In genomic region chr12:71339142-71339848, GRCm38 (mm10) we compare ENCODE assay signal across 22 mouse cellular contexts. TPM values are rescaled to one million over a fixed set of nuclear protein-coding genes. Genes with fewer than 3 reads are reported as not detected.
A peak's percentile ranks its signal among the peaks of the same experiment; 100 is the strongest.
DNase-seq lines count a peak whose midpoint lies in the region; ATAC-seq and TF ChIP-seq lines count a peak whose summit lies in the region.
"Had no signal": no experiment of that assay in that cellular context is flagged by ENCODE, and none has a peak within 500 bp of the region (broad histone marks: within the 10 kb centered on the region; RNA-seq: fewer than 3 reads in every experiment).

No protein-coding gene starts in this region.

- no peak overlapping the region for H3K4me2 ChIP-seq in hindbrain, embryonic 12.5 days (replicated peaks)
- H3K4me2 ChIP-seq in hindbrain, postnatal 0 days (ENCODE audit: low read depth, low read length), result no peak overlapping the region
- H3K4me2 ChIP-seq in neural tube, embryonic 12.5 days (replicated peaks), result 0 out of 2 replicates have a peak overlapping the region, but pooled peaks have one; percentile 12
- H3K4me2 ChIP-seq in neural tube, embryonic 15.5 days, result no peak overlapping the region
- H3K4me2 ChIP-seq: kidney, embryonic 15.5 days; limb, embryonic 13.5 days; lung, embryonic 15.5 days; stomach, embryonic 15.5 days had no signal

- H3K36me3 ChIP-seq in hindbrain, embryonic 12.5 days, result no peaks in the 10 kb centered on the region
- H3K36me3 ChIP-seq in hindbrain, postnatal 0 days (ENCODE audit: insufficient read depth, low read length), result no peaks in the 10 kb centered on the region
- no peaks in the 10 kb centered on the region for H3K36me3 ChIP-seq in neural tube, embryonic 12.5 days
- H3K36me3 ChIP-seq in neural tube, embryonic 15.5 days, result no peaks in the 10 kb centered on the region
- H3K36me3 ChIP-seq: kidney, embryonic 15.5 days; limb, embryonic 13.5 days; lung, embryonic 15.5 days; stomach, embryonic 15.5 days had no signal

- no peaks in the 10 kb centered on the region for H3K27me3 ChIP-seq in hindbrain, embryonic 12.5 days
- H3K27me3 ChIP-seq in hindbrain, postnatal 0 days (ENCODE audit: insufficient read depth, low read length), result no peaks in the 10 kb centered on the region
- no peaks in the 10 kb centered on the region for H3K27me3 ChIP-seq in neural tube, embryonic 12.5 days (replicated peaks)
- H3K27me3 ChIP-seq in neural tube, embryonic 15.5 days (replicated peaks), result no peaks in the 10 kb centered on the region
- H3K27me3 ChIP-seq: kidney, embryonic 15.5 days; lung, embryonic 15.5 days; stomach, embryonic 15.5 days had no signal

- peak overlapping the region; percentile 60 for H3K27ac ChIP-seq in hindbrain, embryonic 12.5 days
- H3K27ac ChIP-seq in hindbrain, postnatal 0 days, result no peak overlapping the region
- H3K27ac ChIP-seq in neural tube, embryonic 12.5 days, result no peak overlapping the region
- no peak overlapping the region for H3K27ac ChIP-seq in neural tube, embryonic 15.5 days (replicated peaks)
- H3K27ac ChIP-seq: gastrocnemius, adult 2 months; kidney, embryonic 15.5 days; limb, embryonic 13.5 days; liver, embryonic 14.5 days; lung, embryonic 15.5 days; stomach, embryonic 15.5 days had no signal

- no peak overlapping the region for H3K4me3 ChIP-seq in hindbrain, embryonic 12.5 days
- no peak overlapping the region for H3K4me3 ChIP-seq in hindbrain, postnatal 0 days (ENCODE audit: low read length)
- H3K4me3 ChIP-seq in neural tube, embryonic 12.5 days, result no peak overlapping the region
- no peak overlapping the region for H3K4me3 ChIP-seq in neural tube, embryonic 15.5 days (replicated peaks)
- H3K4me3 ChIP-seq: gastrocnemius, adult 2 months; kidney, embryonic 15.5 days; limb, embryonic 13.5 days; lung, embryonic 15.5 days; stomach, embryonic 15.5 days had no signal

- intact Hi-C loops in heart, postnatal 14 days (cut with DNase I), result no loop called here

- H3K9me3 ChIP-seq in hindbrain, embryonic 12.5 days (replicated peaks), result no peaks in the 10 kb centered on the region
- H3K9me3 ChIP-seq in hindbrain, postnatal 0 days (ENCODE audit: low read length), result no peaks in the 10 kb centered on the region
- no peaks in the 10 kb centered on the region for H3K9me3 ChIP-seq in neural tube, embryonic 12.5 days
- no peaks in the 10 kb centered on the region for H3K9me3 ChIP-seq in neural tube, embryonic 15.5 days (replicated peaks)
- H3K9me3 ChIP-seq: kidney, embryonic 15.5 days; limb, embryonic 13.5 days; lung, embryonic 15.5 days; stomach, embryonic 15.5 days had no signal

- no peak overlapping the region for H3K9ac ChIP-seq in hindbrain, embryonic 12.5 days
- H3K9ac ChIP-seq in hindbrain, postnatal 0 days (replicated peaks; ENCODE audit: low read length), result no peak overlapping the region
- H3K9ac ChIP-seq in neural tube, embryonic 12.5 days, result no peak overlapping the region
- no peak overlapping the region for H3K9ac ChIP-seq in neural tube, embryonic 15.5 days (replicated peaks)
- H3K9ac ChIP-seq: kidney, embryonic 15.5 days; limb, embryonic 13.5 days; liver, embryonic 14.5 days; lung, embryonic 15.5 days; stomach, embryonic 15.5 days had no signal

- 58% methylated on average over 16 of the region's 16 CpGs for WGBS in hindbrain, embryonic 12.5 days
- 50% methylated on average over 16 of the region's 16 CpGs for WGBS in hindbrain, postnatal 0 days
- 54% methylated on average over 16 of the region's 16 CpGs for WGBS in neural tube, embryonic 12.5 days
- 44% methylated on average over 16 of the region's 16 CpGs for WGBS in neural tube, embryonic 15.5 days

- DNase-seq in heart, adult 11 months, result peak; percentile 87
- DNase-seq in heart, postnatal 14 days, result no peak
- no peak for DNase-seq in hindbrain, postnatal 0 days (ENCODE audit: low spot score)
- no peak for DNase-seq in cerebellum, adult 9-10 months
- DNase-seq: adrenal gland, postnatal 25 days; cerebellum, adult 8-10 months; gastrocnemius, adult 2 months; kidney, adult 11 months; kidney, postnatal 36 days; lung, postnatal 4 days; thymus, adult 18-20 months; thymus, postnatal 36 days had no signal

- TF ChIP-seq CTCF in hindbrain, postnatal 0 days (IDR thresholded peaks at IDR 0.05; ENCODE audit: low read depth), result no peak

- H3K4me1 ChIP-seq in hindbrain, embryonic 12.5 days, result peaks cover 29% of the 10 kb centered on the region
- H3K4me1 ChIP-seq in hindbrain, postnatal 0 days (ENCODE audit: insufficient read depth, low read length), result 0 out of 2 replicates have a peak, but pooled peaks cover 6% of the 10 kb centered on the region
- peaks cover 19% of the 10 kb centered on the region; the same call in 1 of the 2 replicates for H3K4me1 ChIP-seq in neural tube, embryonic 12.5 days
- H3K4me1 ChIP-seq in neural tube, embryonic 15.5 days, result peaks cover 19% of the 10 kb centered on the region
- H3K4me1 ChIP-seq: stomach, embryonic 15.5 days had no signal

- ATAC-seq in hindbrain, embryonic 12.5 days (ENCODE audit: low FRiP score), result peak; percentile 60
- no peak for ATAC-seq in hindbrain, postnatal 0 days
- 0 out of 2 replicates have a peak, but pooled peaks have one; percentile 53 for ATAC-seq in neural tube, embryonic 12.5 days (ENCODE audit: low FRiP score, low read depth)
- ATAC-seq in neural tube, embryonic 15.5 days (ENCODE audit: low FRiP score), result no peak
- ATAC-seq: forebrain, embryonic 14.5 days had no signal

RNA-seq across cellular contexts. Expression of gene Dact1, which starts 29.6 kb away (rescaled TPM):
- total RNA-seq in heart, postnatal 14 days (2021), result 1 to 10 TPM; 6.6 to 7.4 TPM
- polyA plus RNA-seq in hindbrain, embryonic 12.5 days (2016; fragmentation: Nextera tagmentation; extraction: Ambion mirVana), result 50.6 and 53.0 TPM in 2 replicates
- 40.8 and 54.3 TPM in 2 replicates for total RNA-seq in hindbrain, postnatal 0 days (2014; rRNA removed)
- 11.2 and 12.7 TPM in 2 replicates for polyA plus RNA-seq in hindbrain, postnatal 0 days (2015; fragmentation: Nextera tagmentation; extraction: Ambion mirVana)
- polyA plus RNA-seq in neural tube, embryonic 12.5 days (2016; fragmentation: Nextera tagmentation; extraction: Ambion mirVana), result 47.5 and 49.2 TPM in 2 replicates
- polyA plus RNA-seq in neural tube, embryonic 15.5 days (2015; fragmentation: Nextera tagmentation; extraction: Ambion mirVana), result 22.2 and 25.0 TPM in 2 replicates
- total RNA-seq: monocyte, adult 5-6 weeks had no signal

Comparison
In these comparisons a context has a peak if more than half of its experiments do, and no peak if none do; other contexts are left out.
1. ATAC-seq: peak in hindbrain, embryonic 12.5 days (single experiment) and neural tube, embryonic 12.5 days (single experiment); none in hindbrain, postnatal 0 days (single experiment) and neural tube, embryonic 15.5 days (single experiment).